Comparison of ENCODE assay signal across 20 mouse cellular contexts in genomic region chr7:29491471-29491755, GRCm38 (mm10). TPM values are rescaled to one million over a fixed set of nuclear protein-coding genes. Genes with fewer than 3 reads are reported as not detected.
DNase-seq lines count a peak whose midpoint lies in the region; ATAC-seq and TF ChIP-seq lines count a peak whose summit lies in the region.
"Had no signal": no experiment of that assay in that cellular context is flagged by ENCODE, and none has a peak within 500 bp of the region (broad histone marks: within the 10 kb centered on the region; RNA-seq: fewer than 3 reads in every experiment).

No protein-coding gene starts in this region.

- no peaks in the 10 kb centered on the region for H3K27me3 ChIP-seq in MEL (ENCODE audit: control insufficient read depth in 1 of 2, insufficient read depth in 2 of 2, low read length in 2 of 2)
- H3K27me3 ChIP-seq in stomach, postnatal 0 days (ENCODE audit: control insufficient read depth, insufficient read depth, low read length) = no peaks in the 10 kb centered on the region
- H3K27me3 ChIP-seq: embryonic facial prominence, embryonic 12.5 days; megakaryocyte, embryonic 14.5 days; neural tube, embryonic 13.5 days had no signal

- H3K36me3 ChIP-seq in MEL (ENCODE audit: control insufficient read depth in 1 of 2, insufficient read depth in 2 of 2, low read length in 2 of 2) (peaks cover 0 to 16% of the 10 kb centered on the region in 2 experiments; a peak in 2 of 4 replicates), macrophage (ENCODE audit: inconsistent target) (no peaks in the 10 kb centered on the region)
- H3K36me3 ChIP-seq in stomach, postnatal 0 days (ENCODE audit: control insufficient read depth, insufficient read depth, low read length) = no peaks in the 10 kb centered on the region
- H3K36me3 ChIP-seq: embryonic facial prominence, embryonic 12.5 days had no signal

- intact Hi-C loops in gastrocnemius, adult 2 months (cut with DNase I) = no loop called here
- intact Hi-C loops in heart, postnatal 10 days (cut with DNase I) = no loop called here

- H3K9ac ChIP-seq in MEL (ENCODE audit: control insufficient read depth, low read depth, low read length, poor library complexity, severe bottlenecking) = no peak overlapping the region
- no peak overlapping the region for H3K9ac ChIP-seq in stomach, postnatal 0 days (ENCODE audit: low read length)
- H3K9ac ChIP-seq: embryonic facial prominence, embryonic 12.5 days; liver, postnatal 0 days; neural tube, embryonic 13.5 days had no signal

- H3K79me2 ChIP-seq in MEL (ENCODE audit: control insufficient read depth, insufficient read depth, low read length, poor library complexity) (peaks cover 15% of the 10 kb centered on the region; the same call in 1 of the 2 replicates), macrophage (ENCODE audit: inconsistent target) (peaks cover 68% of the 10 kb centered on the region; the same call in 1 of the 2 replicates)

- no peak for TF ChIP-seq RAD21 in MEL (IDR thresholded peaks at IDR 0.05; ENCODE audit: low read depth, low read length)

- TF ChIP-seq CTCF in gastrocnemius, adult 2 months (IDR thresholded peaks at IDR 0.05) = no peak
- TF ChIP-seq CTCF in MEL (IDR thresholded peaks at IDR 0.05 in 2 of 3, conservative IDR thresholded peaks at IDR 0.05 in 1 of 3; ENCODE audit: control insufficient read depth in 1 of 3, insufficient read depth in 1 of 3, low read depth in 2 of 3, low read length in 3 of 3, poor library complexity in 1 of 3, severe bottlenecking in 1 of 3) = no peak
- no peak for TF ChIP-seq CTCF in stomach, postnatal 0 days (IDR thresholded peaks at IDR 0.05; ENCODE audit: low read depth)

- no peak overlapping the region for H3K4me2 ChIP-seq in stomach, postnatal 0 days (replicated peaks; ENCODE audit: low read depth)
- H3K4me2 ChIP-seq: embryonic facial prominence, embryonic 12.5 days; neural tube, embryonic 13.5 days had no signal

- no peak for ATAC-seq in stomach, postnatal 0 days (ENCODE audit: low FRiP score, low TSS enrichment)

- peaks cover 2 to 12% of the 10 kb centered on the region in 2 experiments; a peak in 3 of 4 replicates for H3K4me1 ChIP-seq in MEL (ENCODE audit: control insufficient read depth in 1 of 2, insufficient read depth in 2 of 2, low read length in 2 of 2)
- peaks cover 11% of the 10 kb centered on the region for H3K4me1 ChIP-seq in stomach, postnatal 0 days (replicated peaks; ENCODE audit: control insufficient read depth, insufficient read depth)

- 70% methylated on average over 3 of the region's 3 CpGs for WGBS in macrophage (ENCODE audit: missing documents)
- WGBS in stomach, postnatal 0 days = 48% methylated on average over 3 of the region's 3 CpGs

- no peak for DNase-seq in gastrocnemius, adult 2 months
- no peak for DNase-seq in gastrocnemius, postnatal 25 days
- peak; percentile 11 for DNase-seq in MEL (ENCODE audit: low read depth, low spot score)
- no peak for DNase-seq in stomach, postnatal 0 days (ENCODE audit: low spot score)
- no peak for DNase-seq in frontal cortex, postnatal 25 days (ENCODE audit: low spot score in 2 of 2)
- no peak for DNase-seq in heart, postnatal 10 days
- no peak for DNase-seq in cerebellum, postnatal 10 days
- DNase-seq: gastrocnemius, postnatal 10 days; kidney, postnatal 36 days; left cerebral cortex, postnatal 4 days; liver; liver, postnatal 0 days; midbrain, embryonic 14.5 days; right cerebral cortex, adult 18-20 months had no signal

- no peak for TF ChIP-seq EP300 in MEL (IDR thresholded peaks at IDR 0.05; ENCODE audit: low read depth in 1 of 2, low read length in 2 of 2)
- TF ChIP-seq EP300 in stomach, postnatal 0 days (optimal IDR thresholded peaks at IDR 0.05) = no peak

- no peak overlapping the region for H3K4me3 ChIP-seq in gastrocnemius, adult 2 months
- H3K4me3 ChIP-seq in MEL (ENCODE audit: control insufficient read depth in 1 of 2, insufficient read depth in 1 of 2, low read depth in 2 of 2, low read length in 2 of 2) (no peak overlapping the region), macrophage (ENCODE audit: inconsistent target) (no peak overlapping the region)
- H3K4me3 ChIP-seq in stomach, postnatal 0 days (ENCODE audit: low read depth, low read length) = no peak overlapping the region
- H3K4me3 ChIP-seq: embryonic facial prominence, embryonic 12.5 days; heart, adult 2 months; left cerebral cortex, adult 2 months; neural tube, embryonic 13.5 days had no signal

- H3K9me3 ChIP-seq in MEL (replicated peaks; ENCODE audit: insufficient read depth, low read length) = no peaks in the 10 kb centered on the region
- H3K9me3 ChIP-seq in stomach, postnatal 0 days (ENCODE audit: control insufficient read depth, low read length) = no peaks in the 10 kb centered on the region
- H3K9me3 ChIP-seq: embryonic facial prominence, embryonic 12.5 days; megakaryocyte, embryonic 14.5 days; neural tube, embryonic 13.5 days had no signal

- H3K27ac ChIP-seq in gastrocnemius, adult 2 months = 0 out of 2 replicates have a peak overlapping the region, but pooled peaks have one; percentile 6
- H3K27ac ChIP-seq in MEL (ENCODE audit: control insufficient read depth, low read depth, low read length) (peak overlapping the region; percentile 24), macrophage (peak overlapping the region; percentile 29)
- 0 out of 2 replicates have a peak overlapping the region, but pooled peaks have one; percentile 9 for H3K27ac ChIP-seq in stomach, postnatal 0 days (replicated peaks)
- H3K27ac ChIP-seq: embryonic facial prominence, embryonic 12.5 days; heart, adult 2 months; left cerebral cortex, adult 2 months; neural tube, embryonic 13.5 days had no signal

- no peak for TF ChIP-seq POLR2A in MEL (IDR thresholded peaks at IDR 0.05; ENCODE audit: control insufficient read depth in 1 of 2, insufficient read depth in 1 of 2, low read depth in 1 of 2, low read length in 2 of 2, poor library complexity in 1 of 2)

TF ChIP-seq in MEL, 35 proteins besides CTCF, POLR2A, EP300 and RAD21:
- TF ChIP-seq NRF1 (IDR thresholded peaks at IDR 0.05; ENCODE audit: insufficient read depth, low read depth, low read length, poor library complexity, severe bottlenecking) (no peak), JUND (IDR thresholded peaks at IDR 0.05; ENCODE audit: low read depth, low read length) (no peak), POLR2AphosphoS2 (IDR thresholded peaks at IDR 0.05; ENCODE audit: low read length) (no peak), GABPA (IDR thresholded peaks at IDR 0.05; ENCODE audit: low read depth, low read length) (no peak), BHLHE40 (IDR thresholded peaks at IDR 0.05; ENCODE audit: borderline replicate concordance, low read depth, low read length) (no peak), ZMIZ1 (IDR thresholded peaks at IDR 0.05; ENCODE audit: low read depth, low read length) (no peak), SMC3 (IDR thresholded peaks at IDR 0.05; ENCODE audit: low read depth, low read length) (no peak), SIN3A (IDR thresholded peaks at IDR 0.05; ENCODE audit: low read length) (no peak), NELFE (IDR thresholded peaks at IDR 0.05; ENCODE audit: low read depth, low read length) (no peak), ZNF384 (IDR thresholded peaks at IDR 0.05; ENCODE audit: low read depth, low read length) (no peak), TBP (IDR thresholded peaks at IDR 0.05; ENCODE audit: low read depth, low read length) (no peak), USF1 (IDR thresholded peaks at IDR 0.05; ENCODE audit: low read depth, low read length) (no peak), TCF12 (IDR thresholded peaks at IDR 0.05; ENCODE audit: low read depth, low read length) (no peak), MEF2A (IDR thresholded peaks at IDR 0.05; ENCODE audit: extremely low read depth, insufficient replicate concordance, low read depth, low read length, poor library complexity, severe bottlenecking) (no peak), MYC (IDR thresholded peaks at IDR 0.05; ENCODE audit: low read depth, low read length) (no peak), E2F4 (IDR thresholded peaks at IDR 0.05; ENCODE audit: borderline replicate concordance, low read depth, low read length) (no peak), TAL1 (IDR thresholded peaks at IDR 0.05; ENCODE audit: low read length) (no peak)

RNA-seq across cellular contexts. Expression of gene Sipa1l3, which starts 27.0 kb away (rescaled TPM):
- 1 to 10 TPM; 7.0 to 9.2 TPM for total RNA-seq in gastrocnemius, adult 2 months (2021)
- 1 to 10 TPM; 7.3 to 8.1 TPM for total RNA-seq in gastrocnemius, postnatal 25 days (2021)
- total RNA-seq in MEL (2012; rRNA removed) = 14.1 and 14.9 TPM in 2 replicates
- polyA plus RNA-seq in MEL (2012; ENCODE audit: insufficient read depth in 1 of 2, insufficient read length in 2 of 2, low read depth in 1 of 2, low replicate concordance in 2 of 2, missing spikeins in 1 of 2) (10 to 100 TPM in 1 of 2 experiments, not detected in 1; 49.4 TPM), macrophage (2018) (10.2 to 12.7 TPM (median 10.3 TPM) in 3 replicates)
- total RNA-seq in macrophage (2018; cell fraction: chromatin; rRNA removed) = 100 to 1,000 TPM in 1 of 26 experiments, 10 to 100 TPM in 25; 25.2 to 114 (median 60.5) TPM
- 10 to 100 TPM; 10.1 to 25.1 (median 17.9) TPM for total RNA-seq in macrophage (2018; cell fraction: cytosol; rRNA removed)
- total RNA-seq in macrophage (2018; cell fraction: nucleus; rRNA removed) = 10 to 100 TPM; 14.0 to 65.9 (median 36.5) TPM
- polyA plus RNA-seq in stomach, postnatal 0 days (2015; fragmentation: Nextera tagmentation; extraction: Ambion mirVana) = 9.7 TPM in 2 replicates
- 10 to 100 TPM; 17.8 to 20.2 TPM for total RNA-seq in heart, postnatal 10 days (2021)
